ENCODE assay signal across 17 mouse cellular contexts in genomic region chr8:77489235-77489634, GRCm38 (mm10). TPM values are rescaled to one million over a fixed set of nuclear protein-coding genes. Genes with fewer than 3 reads are reported as not detected.
DNase-seq lines count a peak whose midpoint lies in the region; ATAC-seq and TF ChIP-seq lines count a peak whose summit lies in the region.
"Had no signal": no experiment of that assay in that cellular context is flagged by ENCODE, and none has a peak within 500 bp of the region (broad histone marks: within the 10 kb centered on the region; RNA-seq: fewer than 3 reads in every experiment).

No protein-coding gene starts in this region.

- intact Hi-C loops in left cerebral cortex, adult 2 months (cut with DNase I) = no loop called here

- 92% methylated on average over 6 of the region's 6 CpGs for WGBS in intestine, embryonic 14.5 days
- 88% methylated on average over 6 of the region's 6 CpGs for whole genome bisulfite sequencing in intestine, postnatal 0 days
- WGBS in liver, embryonic 13.5 days (ENCODE audit: insufficient replicate concordance) = 79% methylated on average over 6 of the region's 6 CpGs
- 93% methylated on average over 6 of the region's 6 CpGs for WGBS in intestine, embryonic 15.5 days
- WGBS in intestine, embryonic 16.5 days = 90% methylated on average over 6 of the region's 6 CpGs

- peaks cover 70% of the 10 kb centered on the region for H3K4me1 ChIP-seq in intestine, embryonic 14.5 days (replicated peaks; ENCODE audit: control insufficient read depth, insufficient read depth, low read length)
- 0 out of 2 replicates have a peak, but pooled peaks cover 4% of the 10 kb centered on the region for H3K4me1 ChIP-seq in intestine, postnatal 0 days (replicated peaks; ENCODE audit: control insufficient read depth, insufficient read depth, low read length)
- H3K4me1 ChIP-seq in liver, embryonic 13.5 days (replicated peaks) = peaks cover 100% of the 10 kb centered on the region
- peaks cover 57% of the 10 kb centered on the region for H3K4me1 ChIP-seq in intestine, embryonic 15.5 days (replicated peaks)
- H3K4me1 ChIP-seq in intestine, embryonic 16.5 days (ENCODE audit: control insufficient read depth, insufficient read depth, low read length) = peaks cover 61% of the 10 kb centered on the region

- H3K27ac ChIP-seq in intestine, embryonic 14.5 days (ENCODE audit: low read depth) = peak overlapping the region; percentile 93; the same call in 1 of the 2 replicates
- no peak overlapping the region for H3K27ac ChIP-seq in intestine, postnatal 0 days (ENCODE audit: low read depth, low read length)
- H3K27ac ChIP-seq in liver, embryonic 13.5 days = peak overlapping the region; percentile 77
- H3K27ac ChIP-seq in intestine, embryonic 15.5 days = peak overlapping the region; percentile 82
- H3K27ac ChIP-seq in intestine, embryonic 16.5 days (ENCODE audit: low read length) = peak overlapping the region; percentile 85; the same call in 1 of the 2 replicates
- no peak overlapping the region for H3K27ac ChIP-seq in left cerebral cortex, adult 2 months
- H3K27ac ChIP-seq: hindbrain, embryonic 12.5 days; limb, embryonic 12.5 days; midbrain, embryonic 10.5 days had no signal

- no peaks in the 10 kb centered on the region for H3K36me3 ChIP-seq in intestine, embryonic 14.5 days (ENCODE audit: control insufficient read depth, insufficient read depth, low read length)
- H3K36me3 ChIP-seq in intestine, postnatal 0 days (ENCODE audit: control insufficient read depth, insufficient read depth) = no peaks in the 10 kb centered on the region
- no peaks in the 10 kb centered on the region for H3K36me3 ChIP-seq in liver, embryonic 13.5 days
- no peaks in the 10 kb centered on the region for H3K36me3 ChIP-seq in intestine, embryonic 15.5 days
- H3K36me3 ChIP-seq in intestine, embryonic 16.5 days (ENCODE audit: control insufficient read depth, insufficient read depth, low read length) = no peaks in the 10 kb centered on the region
- H3K36me3 ChIP-seq: embryonic facial prominence, embryonic 15.5 days; hindbrain, embryonic 12.5 days; limb, embryonic 12.5 days; midbrain, embryonic 10.5 days had no signal

- no peak for ATAC-seq in intestine, embryonic 14.5 days (replicated peaks; ENCODE audit: low FRiP score, low TSS enrichment, low read depth)
- no peak for ATAC-seq in intestine, postnatal 0 days
- no peak for ATAC-seq in liver, embryonic 13.5 days (ENCODE audit: low read depth)
- no peak for ATAC-seq in intestine, embryonic 15.5 days
- no peak for ATAC-seq in intestine, embryonic 16.5 days
- ATAC-seq: forebrain, embryonic 16.5 days had no signal

- H3K4me2 ChIP-seq in intestine, embryonic 14.5 days (ENCODE audit: low read length) = no peak overlapping the region
- H3K4me2 ChIP-seq in intestine, postnatal 0 days (replicated peaks; ENCODE audit: low read depth) = no peak overlapping the region
- no peak overlapping the region for H3K4me2 ChIP-seq in liver, embryonic 13.5 days
- H3K4me2 ChIP-seq in intestine, embryonic 15.5 days (replicated peaks) = no peak overlapping the region
- no peak overlapping the region for H3K4me2 ChIP-seq in intestine, embryonic 16.5 days (ENCODE audit: low read depth, low read length)
- H3K4me2 ChIP-seq: embryonic facial prominence, embryonic 15.5 days; hindbrain, embryonic 12.5 days; limb, embryonic 12.5 days had no signal

- no peak for DNase-seq in intestine, embryonic 14.5 days (ENCODE audit: low spot score)
- no peak for DNase-seq in liver, embryonic 13.5 days
- DNase-seq in liver = no peak
- no peak for DNase-seq in left cerebral cortex, adult 2 months (ENCODE audit: extremely low spot score in 1 of 2, low spot score in 2 of 2)
- DNase-seq: adrenal gland, adult 2 months; cerebellum, adult 2 months; cerebellum, postnatal 36 days; kidney, postnatal 36 days; right cerebral cortex, postnatal 25 days had no signal

- H3K9ac ChIP-seq in intestine, embryonic 14.5 days (ENCODE audit: low read length) = no peak overlapping the region
- H3K9ac ChIP-seq in intestine, postnatal 0 days (ENCODE audit: low read depth, low read length) = no peak overlapping the region
- H3K9ac ChIP-seq in liver, embryonic 13.5 days = no peak overlapping the region
- H3K9ac ChIP-seq in intestine, embryonic 15.5 days = no peak overlapping the region
- no peak overlapping the region for H3K9ac ChIP-seq in intestine, embryonic 16.5 days (ENCODE audit: low read depth, low read length)
- H3K9ac ChIP-seq: embryonic facial prominence, embryonic 15.5 days; hindbrain, embryonic 12.5 days; limb, embryonic 12.5 days had no signal

- no peak overlapping the region for H3K4me3 ChIP-seq in intestine, embryonic 14.5 days (ENCODE audit: low read depth, low read length)
- no peak overlapping the region for H3K4me3 ChIP-seq in intestine, postnatal 0 days (ENCODE audit: low read depth, low read length)
- H3K4me3 ChIP-seq in liver, embryonic 13.5 days (replicated peaks) = no peak overlapping the region
- H3K4me3 ChIP-seq in intestine, embryonic 15.5 days (replicated peaks) = no peak overlapping the region
- no peak overlapping the region for H3K4me3 ChIP-seq in intestine, embryonic 16.5 days (ENCODE audit: low read length)
- H3K4me3 ChIP-seq in left cerebral cortex, adult 2 months = no peak overlapping the region
- H3K4me3 ChIP-seq: embryonic facial prominence, embryonic 15.5 days; hindbrain, embryonic 12.5 days; limb, embryonic 12.5 days; midbrain, embryonic 10.5 days had no signal

- no peaks in the 10 kb centered on the region for H3K9me3 ChIP-seq in intestine, embryonic 14.5 days (ENCODE audit: control insufficient read depth, low read length)
- no peaks in the 10 kb centered on the region for H3K9me3 ChIP-seq in intestine, postnatal 0 days (ENCODE audit: control insufficient read depth)
- H3K9me3 ChIP-seq in liver, embryonic 13.5 days (replicated peaks) = no peaks in the 10 kb centered on the region
- no peaks in the 10 kb centered on the region for H3K9me3 ChIP-seq in intestine, embryonic 15.5 days
- H3K9me3 ChIP-seq in intestine, embryonic 16.5 days (ENCODE audit: control insufficient read depth, low read length) = no peaks in the 10 kb centered on the region
- H3K9me3 ChIP-seq: embryonic facial prominence, embryonic 15.5 days; hindbrain, embryonic 12.5 days; limb, embryonic 12.5 days; midbrain, embryonic 10.5 days had no signal

- TF ChIP-seq CTCF in intestine, postnatal 0 days (IDR thresholded peaks at IDR 0.05; ENCODE audit: low read depth) = no peak
- TF ChIP-seq CTCF in left cerebral cortex, adult 2 months (IDR thresholded peaks at IDR 0.05) = no peak

- H3K27me3 ChIP-seq in intestine, embryonic 14.5 days (replicated peaks; ENCODE audit: control insufficient read depth, insufficient read depth, low read length) = no peaks in the 10 kb centered on the region
- no peaks in the 10 kb centered on the region for H3K27me3 ChIP-seq in intestine, postnatal 0 days (replicated peaks; ENCODE audit: control insufficient read depth, insufficient read depth, low read length)
- H3K27me3 ChIP-seq in liver, embryonic 13.5 days = no peaks in the 10 kb centered on the region
- H3K27me3 ChIP-seq in intestine, embryonic 15.5 days (replicated peaks) = no peaks in the 10 kb centered on the region
- no peaks in the 10 kb centered on the region for H3K27me3 ChIP-seq in intestine, embryonic 16.5 days (replicated peaks; ENCODE audit: control insufficient read depth, insufficient read depth, low read length)
- H3K27me3 ChIP-seq: embryonic facial prominence, embryonic 15.5 days; hindbrain, embryonic 12.5 days; limb, embryonic 12.5 days had no signal

RNA-seq across cellular contexts. Expression of gene Arhgap10, which starts 28.5 kb away (rescaled TPM):
- polyA plus RNA-seq in intestine, embryonic 14.5 days (2014; fragmentation: Nextera tagmentation; extraction: Ambion mirVana) = 33.6 and 37.0 TPM in 2 replicates
- polyA plus RNA-seq in intestine, postnatal 0 days (2015; fragmentation: Nextera tagmentation; extraction: Ambion mirVana) = 19.7 and 22.5 TPM in 2 replicates
- 7.9 and 9.7 TPM in 2 replicates for polyA plus RNA-seq in liver, embryonic 13.5 days (2015; fragmentation: Nextera tagmentation; extraction: Ambion mirVana)
- polyA plus RNA-seq in intestine, embryonic 15.5 days (2015; fragmentation: Nextera tagmentation; extraction: Ambion mirVana) = 25.8 and 30.9 TPM in 2 replicates
- 28.9 and 29.6 TPM in 2 replicates for polyA plus RNA-seq in intestine, embryonic 16.5 days (2015; fragmentation: Nextera tagmentation; extraction: Ambion mirVana)
- 10 to 100 TPM; 39.2 to 40.1 TPM for total RNA-seq in left cerebral cortex, adult 2 months (2021)

RNA-seq across cellular contexts. Expression of gene Prmt9, which starts 60.0 kb away (rescaled TPM):
- polyA plus RNA-seq in intestine, embryonic 14.5 days (2014; fragmentation: Nextera tagmentation; extraction: Ambion mirVana) = 19.6 and 19.7 TPM in 2 replicates
- polyA plus RNA-seq in intestine, postnatal 0 days (2015; fragmentation: Nextera tagmentation; extraction: Ambion mirVana) = 9.3 and 10.0 TPM in 2 replicates
- polyA plus RNA-seq in liver, embryonic 13.5 days (2015; fragmentation: Nextera tagmentation; extraction: Ambion mirVana) = 9.9 and 11.0 TPM in 2 replicates
- polyA plus RNA-seq in intestine, embryonic 15.5 days (2015; fragmentation: Nextera tagmentation; extraction: Ambion mirVana) = 16.6 and 16.9 TPM in 2 replicates
- 16.1 and 16.6 TPM in 2 replicates for polyA plus RNA-seq in intestine, embryonic 16.5 days (2015; fragmentation: Nextera tagmentation; extraction: Ambion mirVana)
- total RNA-seq in left cerebral cortex, adult 2 months (2021) = 10 to 100 TPM; 17.5 to 20.7 TPM

Comparison
In these comparisons a context has a peak if more than half of its experiments do, and no peak if none do; other contexts are left out.
1. H3K27ac ChIP-seq: peak in intestine, embryonic 14.5 days (single experiment), liver, embryonic 13.5 days (single experiment), intestine, embryonic 15.5 days (single experiment) and intestine, embryonic 16.5 days (single experiment); none in intestine, postnatal 0 days (single experiment) and left cerebral cortex, adult 2 months (single experiment).